Mouse (Mus musculus) lung, postnatal 36 days (tissue): ENCODE measurements around the gene Gpn3.

ENCODE experiments used
- DNase-seq: peaks from one replicate; pipeline ENCODE4 v3.0.0; 2022; ENCODE audit warnings: mixed read lengths

Gene Gpn3

DNA sequence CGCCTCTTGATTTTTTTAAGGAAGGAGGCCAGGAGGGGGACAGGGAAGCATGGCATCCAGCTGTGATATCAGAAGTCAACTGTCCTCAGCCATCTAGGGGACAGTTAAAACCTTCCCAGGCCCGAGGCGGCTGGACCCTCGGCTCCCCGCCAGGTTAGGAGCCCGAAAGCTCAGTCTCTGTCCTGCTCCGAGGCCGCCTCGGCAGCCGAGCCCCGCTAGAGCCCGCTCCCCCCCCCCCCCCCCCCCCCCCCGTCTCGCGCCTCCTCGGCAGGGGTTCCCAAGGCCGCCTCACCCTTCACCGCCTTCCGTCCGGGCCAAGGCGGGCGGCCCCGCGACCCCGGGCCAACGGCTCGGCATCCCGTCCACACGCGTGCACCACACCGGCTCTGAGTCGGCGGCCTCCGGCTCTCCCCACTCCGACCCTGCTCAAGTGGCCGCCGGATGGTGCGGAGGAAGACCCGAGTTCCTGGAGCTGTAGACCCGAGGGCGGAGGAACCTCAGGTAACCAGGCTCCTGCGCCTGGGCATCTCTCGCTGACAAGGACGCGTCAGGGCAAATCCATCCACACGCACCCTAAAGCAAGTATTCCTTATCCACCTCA lies at the start of gene Gpn3:
Gene Gpn3 (plus strand): TSS at position 286 of the 601 bp plus-strand sequence.
- DNase-seq, result no peak

DNA sequence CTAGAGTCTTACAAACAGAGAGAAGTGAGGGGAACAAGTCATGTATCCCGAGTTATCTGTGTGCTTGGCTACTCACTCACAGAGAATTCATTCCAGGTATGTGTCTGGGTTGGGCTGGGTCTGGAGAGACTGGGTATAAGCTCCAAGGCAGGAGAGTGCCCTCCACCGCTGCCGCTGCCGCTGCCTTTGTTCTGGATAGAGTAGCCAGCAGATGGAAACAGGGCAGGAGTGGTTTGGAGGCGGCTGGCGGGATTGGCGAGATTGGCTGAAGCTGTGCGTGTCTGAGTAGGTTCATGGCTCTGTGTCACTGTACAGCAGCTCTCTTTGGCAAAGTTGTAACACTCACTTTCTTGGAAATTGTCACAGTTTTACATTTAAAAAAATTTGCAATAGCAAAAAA lies 48.2 kb upstream of the Gpn3 start:
- no peak for DNase-seq

DNA sequence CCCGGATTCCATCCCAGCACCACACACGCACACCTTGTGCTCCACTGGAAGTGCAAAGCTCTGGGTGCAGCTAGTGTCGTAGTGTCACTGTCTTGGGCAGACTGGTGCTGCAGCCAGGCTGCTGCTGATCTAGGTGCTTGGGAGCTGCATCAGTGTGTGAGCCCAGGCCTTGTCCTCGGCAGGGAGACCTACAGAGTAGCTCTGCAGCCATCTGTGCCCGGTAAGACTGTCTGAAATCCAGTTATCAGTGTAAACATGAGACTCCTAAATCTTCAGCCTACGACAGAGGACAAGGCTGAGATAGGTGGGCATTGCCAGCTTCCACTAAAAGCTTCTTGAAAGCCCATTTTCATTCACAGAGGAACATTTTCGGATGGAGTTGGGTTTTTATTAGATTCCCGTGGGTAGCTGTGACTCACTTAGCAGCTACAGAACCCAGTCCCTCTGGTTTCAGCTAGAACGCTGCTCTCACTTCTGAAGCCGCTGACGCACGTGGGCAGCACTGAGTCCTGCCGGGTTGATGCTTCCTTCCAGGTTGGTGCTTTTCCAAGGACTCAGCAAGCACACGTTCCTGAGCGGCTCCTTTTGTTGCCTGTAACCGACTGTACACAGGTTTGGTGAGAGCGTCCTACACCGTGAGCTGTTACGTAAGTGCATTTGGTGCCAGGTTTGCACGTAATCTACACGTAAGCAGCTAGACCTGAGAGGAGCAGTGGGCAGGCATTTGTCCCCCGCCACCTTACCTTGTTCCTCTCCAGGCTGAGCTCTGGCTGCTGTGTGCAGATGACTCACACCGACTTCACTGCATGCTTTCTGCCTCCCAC lies 46.9 kb upstream of the Gpn3 start:
- peak; percentile 82 for DNase-seq

DNA sequence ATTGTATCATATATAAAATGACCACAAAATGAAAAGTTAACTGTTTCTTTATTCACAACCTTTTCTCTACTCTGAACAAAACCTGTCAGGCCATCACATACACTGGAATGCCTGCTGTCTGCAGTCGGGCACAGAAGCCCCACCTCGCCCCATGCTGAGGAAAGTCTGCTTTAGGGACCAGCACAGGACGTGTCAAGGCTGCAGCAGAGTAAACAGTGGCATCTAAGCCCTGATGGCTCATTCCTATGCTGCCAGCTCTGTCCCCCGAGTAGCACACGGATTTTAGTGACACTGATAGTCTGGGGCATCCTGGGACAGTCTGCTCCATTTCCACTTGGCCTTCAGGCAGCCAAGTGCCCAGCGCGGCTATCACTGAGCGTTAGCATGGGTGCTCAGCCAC lies 46.2 kb upstream of the Gpn3 start:
- no peak for DNase-seq

DNA sequence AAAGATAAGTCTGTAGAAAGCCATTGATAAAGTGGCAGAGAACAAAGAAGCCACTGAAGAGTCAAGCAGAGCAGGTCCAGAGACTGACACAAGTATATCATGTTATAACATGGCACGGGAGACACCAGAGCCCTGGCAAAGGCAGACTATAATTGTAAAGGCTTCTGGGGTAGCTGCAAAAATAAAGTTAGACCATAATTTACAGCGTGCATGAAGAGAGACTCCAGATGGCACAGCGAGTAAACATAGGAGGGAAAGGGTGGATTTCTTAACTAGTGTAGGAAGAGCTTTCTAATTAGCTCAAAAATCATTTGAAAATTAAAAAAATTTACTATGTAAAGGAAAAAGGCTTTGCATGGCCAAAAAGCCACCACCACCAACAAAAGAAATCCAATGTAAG lies 44.4 kb upstream of the Gpn3 start:
- no peak for DNase-seq

DNA sequence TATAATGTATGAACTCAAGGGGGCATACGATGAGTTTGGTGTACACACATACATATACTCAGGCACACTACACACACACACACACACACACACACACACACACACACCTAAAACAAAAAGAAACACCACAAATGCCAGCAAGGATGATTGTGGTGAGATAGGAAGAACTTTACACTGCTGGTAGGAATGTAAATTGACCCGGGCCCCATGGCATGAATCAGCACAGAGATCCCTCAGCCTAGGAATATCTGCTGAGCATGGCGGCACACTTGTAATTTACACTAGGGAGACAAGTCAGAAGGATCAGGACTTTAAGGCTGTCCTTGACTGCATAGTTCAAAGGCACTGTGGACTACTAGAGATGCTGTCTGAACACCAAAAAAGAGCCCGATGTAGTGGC lies 41.4 kb upstream of the Gpn3 start:
- DNase-seq, result no peak

DNA sequence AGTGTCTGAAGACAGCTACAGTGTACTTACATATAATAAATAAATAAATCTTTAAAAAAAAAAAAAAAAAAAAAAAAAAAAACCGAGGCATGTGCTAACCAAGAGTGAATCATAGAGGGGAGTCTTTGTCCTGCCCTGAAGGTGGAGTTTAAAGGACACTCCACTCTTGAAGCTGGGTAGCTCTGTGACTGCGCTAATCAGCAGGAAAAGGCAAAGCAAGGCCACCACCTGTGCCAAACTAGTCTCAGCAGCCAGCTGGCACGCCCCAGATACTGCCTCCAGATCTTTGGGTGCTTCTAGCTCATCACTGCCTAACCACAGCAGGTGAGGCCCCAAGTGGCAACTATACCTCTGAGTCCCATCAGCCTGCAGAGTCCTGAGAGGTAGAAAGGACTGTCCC lies 37.0 kb upstream of the Gpn3 start:
- DNase-seq, result no peak

DNA sequence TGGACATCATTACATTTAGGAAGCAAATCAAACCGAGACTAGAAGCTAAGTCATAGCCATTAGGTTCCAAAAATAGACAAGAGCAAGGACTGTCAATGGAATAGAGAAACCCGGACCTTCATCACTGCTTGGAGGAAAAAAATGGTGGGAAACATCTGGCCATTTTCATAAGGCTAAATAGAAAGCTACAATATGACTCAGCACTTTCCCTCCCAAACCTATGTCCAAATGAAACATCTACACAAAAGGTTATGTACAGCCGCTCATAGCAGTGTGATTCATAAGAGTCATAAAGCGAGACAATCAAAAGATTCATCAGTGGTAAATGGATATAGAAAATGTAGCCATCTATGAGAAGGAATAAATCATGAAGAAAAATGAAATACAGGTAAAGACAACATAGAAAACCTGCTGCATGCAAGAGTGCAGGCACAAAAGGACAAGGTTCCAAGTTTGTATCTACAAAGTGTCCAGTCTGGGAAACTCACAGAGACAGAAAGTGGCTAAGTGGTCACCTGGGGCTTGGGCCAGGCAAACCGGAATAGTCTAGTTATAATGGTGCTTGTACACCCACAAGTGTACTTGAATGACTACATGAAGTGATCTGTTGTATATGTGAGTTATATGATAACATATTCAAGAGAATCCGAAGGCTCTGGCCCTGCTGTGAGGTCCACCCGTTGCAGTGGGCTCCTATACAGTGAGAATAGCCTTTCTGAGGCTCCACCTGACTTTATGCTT lies 35.0 kb upstream of the Gpn3 start:
- DNase-seq, result peak; percentile 55

DNA sequence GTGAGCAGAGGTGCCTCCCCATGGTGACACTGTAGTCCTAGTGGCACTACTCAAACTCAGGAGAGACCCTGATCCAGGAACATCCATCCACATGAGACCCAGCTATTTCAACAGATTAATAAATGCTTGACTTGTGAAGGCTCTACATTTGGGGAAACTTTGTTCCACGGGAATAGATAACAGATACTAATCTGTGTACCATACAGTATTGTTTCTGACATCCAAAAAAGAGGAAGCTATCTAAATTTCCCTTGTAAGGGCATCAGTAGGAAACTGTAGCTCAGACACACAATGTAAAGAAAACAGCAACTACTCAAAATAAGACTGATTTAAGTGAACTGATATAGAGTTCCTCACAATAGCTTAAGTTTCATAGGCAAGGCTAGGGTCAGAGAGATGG lies 28.8 kb upstream of the Gpn3 start:
- no peak for DNase-seq

DNA sequence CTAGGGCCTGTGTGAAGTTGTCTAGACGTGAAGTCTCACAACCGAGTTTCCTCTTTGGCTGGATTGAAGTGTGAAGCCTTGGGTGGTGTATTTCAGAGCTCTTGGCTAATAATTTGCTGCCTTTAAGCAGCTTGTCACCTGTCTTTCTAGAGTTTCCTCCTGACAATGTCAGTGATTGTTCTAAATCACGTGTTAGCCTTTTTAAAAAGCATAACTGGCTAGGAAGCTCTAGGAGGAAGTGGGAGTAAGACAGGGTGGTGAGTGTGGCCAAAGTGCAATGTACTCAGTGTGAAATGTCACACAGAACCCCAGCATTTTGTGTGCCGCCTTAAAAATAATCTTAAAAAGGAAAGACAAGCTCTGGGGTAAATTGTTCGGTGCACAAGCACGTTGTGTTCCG lies 27.9 kb upstream of the Gpn3 start:
- DNase-seq, result peak; percentile 32

DNA sequence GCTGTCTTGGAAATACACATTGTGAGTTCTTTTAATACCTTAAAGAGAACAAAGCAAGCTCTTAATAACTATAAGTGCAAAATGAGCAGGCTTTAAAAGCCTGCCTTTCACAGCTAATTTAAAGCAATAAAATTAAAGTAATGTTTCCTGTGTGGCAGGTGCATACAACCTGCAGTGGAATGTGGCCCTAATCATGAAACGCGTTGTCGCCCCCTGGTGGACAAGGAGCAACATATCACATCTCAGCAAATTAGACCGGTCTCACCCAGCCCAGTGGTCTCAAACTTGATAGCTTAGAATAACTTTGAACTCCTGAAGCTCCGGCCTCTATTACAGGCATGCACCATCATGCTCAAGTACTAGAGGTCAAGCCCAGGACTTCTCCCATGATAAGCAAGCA lies 27.4 kb upstream of the Gpn3 start:
- DNase-seq, result peak; percentile 85

DNA sequence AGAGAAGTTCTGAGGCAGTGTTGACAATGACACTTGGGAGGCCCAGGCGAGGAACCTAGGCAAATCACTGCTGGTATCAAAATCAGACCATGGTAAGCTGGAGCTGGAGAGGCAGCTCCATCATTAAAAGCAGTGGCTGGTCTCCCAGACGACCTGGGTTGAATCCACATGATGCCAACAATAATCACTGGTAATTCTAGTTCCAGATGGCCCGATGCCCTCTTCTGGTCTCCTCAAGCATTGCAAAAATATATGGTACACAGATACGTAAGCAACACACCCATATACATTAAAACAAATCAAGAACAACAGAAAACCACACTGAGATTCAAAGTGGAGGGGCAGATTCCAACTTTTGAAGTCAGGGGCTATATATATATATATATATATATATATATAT lies 25.9 kb upstream of the Gpn3 start:
- DNase-seq, result peak; percentile 15

DNA sequence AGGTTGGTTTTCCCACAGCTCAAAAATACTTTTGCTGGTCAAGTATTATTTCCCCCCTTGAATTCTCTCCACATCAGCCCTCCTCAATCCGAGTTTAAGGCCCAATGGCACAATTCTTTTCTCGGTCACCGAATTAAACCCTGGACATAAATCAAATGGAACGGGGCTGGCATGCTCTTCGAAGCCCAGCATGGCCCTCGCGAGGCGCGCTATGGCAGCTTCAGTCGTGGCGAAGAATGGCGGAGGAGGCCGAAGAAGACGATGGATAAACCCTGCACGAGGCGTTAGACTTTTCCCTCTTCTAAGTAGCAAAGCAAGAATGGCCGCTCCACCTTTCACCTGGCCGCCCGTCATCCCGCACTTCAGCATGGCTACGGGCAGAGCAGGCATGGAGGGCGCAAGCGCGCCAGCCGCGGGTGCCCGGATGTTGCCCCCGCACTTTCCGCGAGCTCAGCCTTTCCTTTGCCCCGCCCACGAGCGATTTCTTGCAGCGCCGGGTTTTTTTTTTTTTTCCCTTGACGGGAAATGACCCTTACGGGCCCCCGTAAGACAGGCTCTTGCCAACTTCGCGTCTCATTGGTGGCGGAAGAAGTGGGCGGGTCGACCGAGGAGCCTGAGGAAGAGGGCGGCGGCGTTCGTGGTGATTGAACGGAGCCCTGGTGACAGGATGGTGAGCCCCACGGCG lies 17.7 kb upstream of the Gpn3 start, which contains the start of the genes Rad9b and Vps29:
Gene Rad9b (minus strand): TSS at position 427 of the 685 bp plus-strand sequence.
Gene Vps29 (plus strand): TSS at position 563 of the 685 bp plus-strand sequence.
- DNase-seq, result peak; percentile 99

DNA sequence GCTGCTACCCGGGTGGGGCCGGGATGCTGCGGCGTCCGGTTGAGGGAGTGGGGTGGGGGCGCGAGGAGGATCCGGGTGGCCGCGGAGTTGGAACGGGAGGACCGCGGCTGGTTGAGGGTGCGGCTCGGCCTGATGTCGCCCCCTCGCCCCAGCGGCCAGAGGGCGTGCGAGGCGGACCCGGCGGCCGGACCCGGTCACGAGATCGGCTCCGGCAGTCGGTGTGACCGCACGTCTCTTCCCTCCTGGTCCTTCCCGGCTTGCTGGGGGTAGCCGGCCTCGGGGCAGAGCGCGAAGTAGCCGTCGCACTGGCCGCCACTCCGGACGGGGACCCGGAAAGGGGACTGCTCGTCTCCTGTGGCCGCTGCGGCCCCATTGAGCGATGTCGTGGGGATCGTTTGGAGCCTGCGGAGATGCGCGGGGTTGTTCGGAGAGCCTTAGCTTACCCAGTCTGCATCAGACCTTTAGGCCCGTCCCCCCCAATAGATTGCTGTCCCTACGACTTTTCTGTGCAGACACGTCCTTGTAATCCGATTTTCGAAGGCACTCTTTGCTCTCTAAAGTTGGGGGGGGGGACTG lies 17.1 kb upstream of the Gpn3 start:
- DNase-seq, result no peak

DNA sequence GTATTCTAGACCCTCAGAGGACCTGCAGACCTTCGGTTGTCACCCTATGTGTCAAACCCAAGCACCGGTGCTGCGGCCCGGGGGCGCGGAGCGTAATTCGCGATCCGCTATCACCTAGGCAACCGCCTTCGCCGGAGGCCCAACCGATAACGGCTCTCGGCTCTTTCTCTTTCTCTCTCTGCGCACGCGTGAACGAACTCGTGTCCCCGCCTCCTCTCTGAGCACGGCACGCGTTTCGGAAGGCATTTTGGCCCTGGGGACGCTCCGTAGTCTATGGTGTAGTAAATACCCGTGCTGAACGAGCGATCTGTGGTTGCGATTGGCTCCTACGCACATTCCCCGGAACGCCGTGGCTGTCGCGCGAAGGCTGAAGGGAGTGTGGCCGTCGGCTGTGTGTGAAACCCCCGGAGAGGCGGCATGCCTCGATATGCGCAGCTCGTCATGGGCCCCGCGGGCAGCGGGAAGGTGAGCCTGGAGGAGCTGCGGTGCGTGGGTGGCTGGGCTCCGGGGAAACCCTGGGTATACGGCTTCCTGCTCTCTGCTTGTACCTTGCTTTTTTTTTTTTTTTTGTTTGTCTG lies 605 bp downstream of the Gpn3 start, which contains the start of gene Fam216a:
Gene Fam216a (minus strand): TSS at position 173 of the 578 bp plus-strand sequence.
- DNase-seq, result peak; percentile 99

DNA sequence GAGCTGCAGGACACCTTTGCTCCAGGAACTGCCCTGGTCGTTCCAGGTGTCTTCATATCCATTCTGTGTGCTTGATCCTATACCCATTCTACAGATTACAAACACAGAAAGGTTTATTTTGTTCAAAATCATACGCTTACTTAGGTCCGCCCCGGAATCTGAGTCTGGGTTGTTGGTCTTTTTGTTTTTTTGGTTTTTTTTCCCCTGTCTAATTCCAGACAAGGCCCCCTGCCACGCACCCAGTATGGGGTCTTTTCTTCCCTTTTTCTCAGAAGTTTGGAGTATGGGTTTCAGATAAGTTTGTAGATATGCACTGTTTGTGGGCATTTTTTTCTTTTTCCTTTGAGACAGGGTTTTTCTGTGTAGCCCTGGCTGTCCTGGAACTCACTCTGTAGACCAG lies 1.2 kb downstream of the Gpn3 start:
- no peak for DNase-seq

DNA sequence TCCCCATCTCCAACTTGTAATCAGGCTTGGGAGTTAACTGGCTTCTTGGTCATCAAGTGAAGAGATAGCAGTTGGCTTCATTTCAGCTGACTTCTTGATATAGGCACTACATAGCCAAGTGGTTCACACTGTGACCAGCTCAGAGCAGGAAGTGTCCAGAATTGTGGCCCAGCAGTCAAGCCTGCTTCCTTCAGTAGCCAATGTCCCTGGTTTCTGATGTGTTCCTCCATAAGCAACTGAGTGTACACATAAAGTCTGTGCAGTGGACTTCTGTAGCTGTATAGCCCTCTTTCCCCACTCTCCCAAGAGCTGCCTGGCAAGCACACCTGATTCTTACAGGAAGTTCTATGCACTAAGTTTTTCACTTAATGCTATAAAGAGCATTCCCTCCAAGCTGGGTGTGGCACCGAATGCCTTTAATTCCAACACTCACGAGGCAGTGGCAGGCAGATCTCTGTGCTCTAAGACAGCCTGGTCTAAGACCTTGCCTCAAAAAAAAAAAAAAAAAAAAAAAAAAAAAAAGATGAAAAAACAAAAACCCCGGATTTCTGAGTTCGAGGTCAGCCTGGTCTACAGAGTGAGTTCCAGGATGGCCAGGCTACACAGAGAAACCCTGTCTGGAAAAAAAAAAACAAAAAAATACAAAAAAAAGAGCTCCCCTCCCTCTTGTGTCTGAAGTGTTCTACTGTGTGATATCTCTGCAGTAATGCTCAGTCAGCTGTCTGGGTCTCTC lies 5.6 kb downstream of the Gpn3 start:
- DNase-seq, result no peak

DNA sequence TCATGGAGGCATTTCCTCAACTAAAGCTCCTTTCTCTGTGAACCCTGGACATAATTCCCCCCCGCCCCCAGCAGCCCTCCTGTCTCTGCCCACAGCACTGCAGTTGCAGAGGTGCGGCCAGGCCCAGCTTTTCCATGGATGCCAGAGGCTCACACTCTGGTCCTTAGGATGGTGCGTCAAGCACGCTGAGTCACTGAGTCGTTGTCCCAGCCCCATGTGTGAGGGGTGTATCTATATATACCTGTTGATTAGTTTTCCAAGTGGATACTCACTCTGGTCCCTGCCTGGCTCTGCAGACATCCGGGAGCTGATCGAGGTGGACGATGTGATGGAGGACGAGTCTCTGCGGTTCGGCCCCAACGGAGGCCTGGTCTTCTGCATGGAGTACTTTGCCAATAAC lies 6.5 kb downstream of the Gpn3 start:
- no peak for DNase-seq

DNA sequence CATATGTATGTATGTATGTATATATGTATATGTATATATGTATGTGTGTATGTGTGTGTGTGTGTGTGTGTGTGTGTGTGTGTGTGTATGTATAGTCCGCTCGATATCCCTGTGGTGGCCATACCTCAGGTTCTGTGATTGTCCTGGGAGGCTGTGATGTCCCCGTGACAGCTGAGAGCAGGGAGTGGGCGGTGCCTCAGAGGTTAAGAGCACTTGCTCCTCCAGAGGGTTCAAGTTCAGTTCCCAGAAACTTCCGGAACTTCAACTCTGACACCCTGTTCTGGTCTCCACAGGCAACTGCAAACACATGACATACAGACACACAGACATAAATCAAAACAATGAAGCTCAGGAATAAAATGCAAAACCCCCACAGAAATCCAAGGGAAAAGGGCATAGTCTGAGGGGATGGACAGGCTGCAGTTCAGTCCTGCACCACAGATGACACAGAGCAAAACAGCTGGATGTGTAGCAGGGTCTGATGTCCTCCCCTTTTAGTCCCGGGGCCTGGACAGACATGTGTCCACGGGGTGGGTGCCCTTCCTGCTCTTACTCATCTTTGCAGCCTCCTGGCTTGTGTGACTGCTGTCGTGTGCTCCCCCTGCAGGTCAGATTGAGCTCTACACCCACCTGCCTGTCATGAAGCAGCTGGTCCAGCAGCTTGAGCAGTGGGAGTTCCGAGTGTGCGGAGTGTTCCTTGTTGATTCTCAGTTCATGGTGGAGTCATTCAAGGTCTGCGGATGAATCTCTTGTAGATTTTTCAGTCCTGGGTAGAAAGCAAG lies 7.9 kb downstream of the Gpn3 start:
- DNase-seq, result peak; percentile 86

DNA sequence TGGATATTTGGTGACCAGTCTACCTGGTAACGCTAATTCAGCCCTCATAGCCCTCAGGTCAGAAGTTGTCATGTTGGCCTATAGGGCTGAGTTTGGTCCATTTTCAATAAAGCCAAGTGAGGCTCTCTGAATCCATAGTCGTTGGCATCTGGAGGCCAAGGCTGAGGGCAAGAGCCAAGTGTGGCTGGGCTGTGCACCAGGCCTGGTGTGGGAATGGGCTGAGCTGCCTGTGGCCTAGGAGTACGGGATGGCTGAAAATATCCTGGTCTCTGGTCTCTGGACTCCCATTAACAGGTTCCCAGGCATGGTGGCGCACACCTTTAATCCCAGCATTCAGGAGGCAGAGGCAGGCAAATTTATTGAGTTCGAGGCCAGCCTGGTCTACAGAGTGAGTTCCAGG lies 18.3 kb downstream of the Gpn3 start:
- DNase-seq, result no peak

DNA sequence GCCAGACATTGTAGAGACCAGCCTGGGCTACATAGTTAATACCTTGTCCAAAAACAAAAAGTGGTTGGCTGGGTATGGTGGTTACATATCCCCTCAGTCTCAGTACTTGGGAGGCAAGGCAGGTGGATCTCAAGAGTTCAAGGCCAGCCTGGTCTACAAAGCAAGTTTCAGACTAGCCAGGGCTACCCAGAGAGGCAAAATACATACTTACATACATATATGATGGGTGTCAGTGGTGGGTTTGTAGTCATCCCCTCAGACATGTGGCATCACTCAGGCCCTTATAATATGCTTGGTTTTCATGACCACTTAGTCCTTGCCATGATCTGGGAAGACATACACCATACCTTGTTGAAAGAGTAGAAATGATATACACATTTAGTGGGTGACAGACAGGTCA lies 19.0 kb downstream of the Gpn3 start:
- no peak for DNase-seq
